Mouse (Mus musculus) thymus, adult 18-20 months (tissue): ENCODE data around the gene Ephb3.

Experiments used
- DNase-seq, 2 experiments: peaks; one replicate each; pipeline ENCODE4 v3.0.0; 2022; ENCODE audit warnings: mixed read lengths in 2 of 2

The Ephb3 gene

DNA sequence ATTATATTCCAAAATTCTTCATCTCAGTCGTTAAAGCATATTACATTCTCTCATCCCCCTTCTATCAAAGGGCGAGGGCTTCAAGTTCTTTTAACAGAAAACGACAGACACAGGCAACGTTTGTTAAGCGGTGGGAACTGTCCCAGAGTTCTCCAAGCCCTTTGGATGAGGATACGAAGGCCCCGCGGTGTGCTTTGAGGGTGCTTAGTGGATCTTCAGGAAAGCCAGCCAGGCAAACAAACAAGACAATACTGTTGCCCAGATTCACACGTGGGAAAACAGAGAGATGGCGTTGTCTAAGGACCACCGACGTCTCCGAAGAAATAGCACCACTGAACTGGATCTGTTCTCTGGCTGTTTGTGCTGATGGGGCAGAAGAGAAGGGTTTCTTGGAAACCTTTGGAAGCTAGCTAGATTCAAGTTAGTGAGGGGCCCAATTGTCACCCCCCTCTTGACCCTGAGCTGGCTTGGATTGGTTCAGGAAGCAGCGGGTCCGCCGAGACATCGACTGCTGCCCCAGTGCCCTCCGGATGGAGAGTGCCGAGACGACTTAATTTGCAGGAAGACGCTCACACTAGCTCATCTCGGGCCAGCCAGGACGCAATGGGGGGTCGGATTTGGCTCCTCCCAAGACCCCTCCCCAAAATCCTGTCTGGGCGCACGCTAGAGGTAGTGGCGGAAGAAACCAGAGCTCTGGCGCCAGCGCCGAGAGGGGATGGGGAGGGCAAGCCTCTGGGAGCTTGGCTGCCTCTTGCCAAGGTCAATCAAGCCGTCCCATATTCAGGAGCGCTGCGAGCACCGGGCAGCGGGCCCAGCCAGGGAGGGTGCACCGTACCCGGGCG is 43.5 kb downstream of the Ephb3 start:
- no peak for DNase-seq

DNA sequence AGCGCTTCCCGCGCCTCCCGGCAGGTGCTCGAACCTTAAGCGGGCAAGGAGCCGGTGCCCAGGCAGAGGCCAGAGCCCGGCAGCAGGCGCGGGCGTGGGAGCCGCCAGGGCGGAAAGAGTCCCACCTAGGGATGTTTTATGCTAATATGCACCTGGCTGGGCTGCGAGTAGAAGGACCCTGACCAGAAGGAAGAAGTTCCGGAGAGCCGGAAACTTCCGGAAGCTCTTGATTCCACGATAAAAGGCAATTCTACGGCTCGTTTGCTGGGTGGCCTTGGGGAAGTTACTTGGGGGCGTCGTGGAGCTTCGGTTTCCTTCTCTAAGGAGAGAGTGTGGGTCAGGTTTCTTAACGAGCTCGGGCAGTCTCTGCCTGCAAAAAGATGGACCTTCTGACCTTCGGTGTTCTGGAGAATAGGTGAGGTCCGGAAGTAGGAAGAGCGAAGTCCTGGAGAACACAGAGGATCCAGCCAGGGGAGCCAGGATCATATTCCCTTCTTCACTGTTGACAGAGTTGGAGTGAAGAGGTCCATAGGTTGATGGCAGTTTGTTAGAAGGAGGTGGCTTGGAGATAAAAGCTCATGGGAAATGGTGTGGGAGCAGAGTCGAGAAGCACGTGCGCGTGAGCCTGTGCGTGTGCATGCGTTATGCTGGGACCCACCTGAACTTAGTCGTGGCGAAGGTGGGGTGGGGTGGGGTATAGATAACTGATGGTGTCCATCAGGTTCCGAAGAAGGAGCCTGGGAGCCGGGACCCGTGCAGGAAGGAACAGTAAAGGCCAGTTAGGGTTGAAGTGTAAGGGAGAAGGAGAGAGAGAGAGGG is 44.4 kb downstream of the Ephb3 start:
- no peak for DNase-seq

DNA sequence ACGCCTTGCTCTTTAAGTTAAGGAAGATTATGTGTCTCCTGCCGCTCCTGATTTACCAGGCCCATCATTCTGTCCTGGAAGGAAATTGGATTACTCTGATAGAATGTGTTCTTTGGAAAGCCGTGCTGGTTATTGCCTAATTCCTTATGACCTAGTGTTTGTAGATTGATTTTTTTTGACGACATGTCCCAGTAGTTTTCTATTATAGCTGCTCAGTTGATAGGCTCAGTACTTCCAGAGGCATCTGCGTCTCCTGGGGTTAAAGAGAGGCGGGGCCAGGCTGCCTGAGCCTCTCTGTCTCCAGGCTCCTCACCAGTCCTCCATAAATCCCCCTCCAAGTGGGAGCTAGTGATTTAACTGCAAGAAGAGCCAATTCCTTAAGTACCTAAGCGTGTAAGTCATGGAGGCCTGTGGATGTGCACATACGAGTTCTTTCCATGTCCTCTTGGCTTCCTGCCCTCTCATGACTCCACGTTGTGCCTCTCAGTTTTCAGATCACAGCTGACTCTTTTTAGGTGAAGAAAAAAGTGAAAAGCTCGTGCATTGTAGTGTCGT is 47.9 kb downstream of the Ephb3 start:
- DNase-seq, result no peak

DNA sequence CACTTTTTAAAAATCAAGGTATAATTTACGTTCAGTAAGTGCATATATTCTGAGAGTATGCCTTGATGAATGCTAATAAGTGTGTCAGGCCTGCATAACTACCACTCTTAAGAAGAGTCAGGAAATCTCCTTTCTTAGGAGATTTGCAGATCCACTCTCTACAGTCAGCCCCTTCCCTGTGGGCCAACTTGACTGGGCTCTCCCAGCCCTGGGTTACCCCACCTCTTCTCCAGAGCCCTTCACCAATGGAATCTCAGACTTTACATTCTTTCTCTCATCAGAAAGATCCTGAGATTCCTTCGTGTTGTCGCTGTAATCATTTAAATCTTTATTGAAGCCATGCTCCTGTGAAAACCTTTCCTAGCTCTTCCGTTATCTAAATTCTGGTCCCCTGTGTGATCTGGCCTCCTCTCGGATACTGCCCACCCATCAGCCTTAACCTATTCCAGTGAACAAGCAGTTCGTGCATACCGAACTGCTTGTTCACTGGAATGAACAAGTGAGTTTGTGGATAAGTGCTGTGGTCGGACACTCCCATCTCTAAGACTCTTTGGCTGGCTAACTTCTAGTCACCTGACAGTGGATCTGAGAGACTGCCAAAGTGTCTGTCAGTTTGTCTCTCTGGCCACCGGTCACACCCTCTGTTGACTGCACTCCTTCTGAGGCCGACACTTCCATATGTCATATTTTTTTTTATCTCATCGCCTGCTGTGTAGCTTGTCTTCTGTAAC is 51.2 kb downstream of the Ephb3 start:
- DNase-seq, result no peak

DNA sequence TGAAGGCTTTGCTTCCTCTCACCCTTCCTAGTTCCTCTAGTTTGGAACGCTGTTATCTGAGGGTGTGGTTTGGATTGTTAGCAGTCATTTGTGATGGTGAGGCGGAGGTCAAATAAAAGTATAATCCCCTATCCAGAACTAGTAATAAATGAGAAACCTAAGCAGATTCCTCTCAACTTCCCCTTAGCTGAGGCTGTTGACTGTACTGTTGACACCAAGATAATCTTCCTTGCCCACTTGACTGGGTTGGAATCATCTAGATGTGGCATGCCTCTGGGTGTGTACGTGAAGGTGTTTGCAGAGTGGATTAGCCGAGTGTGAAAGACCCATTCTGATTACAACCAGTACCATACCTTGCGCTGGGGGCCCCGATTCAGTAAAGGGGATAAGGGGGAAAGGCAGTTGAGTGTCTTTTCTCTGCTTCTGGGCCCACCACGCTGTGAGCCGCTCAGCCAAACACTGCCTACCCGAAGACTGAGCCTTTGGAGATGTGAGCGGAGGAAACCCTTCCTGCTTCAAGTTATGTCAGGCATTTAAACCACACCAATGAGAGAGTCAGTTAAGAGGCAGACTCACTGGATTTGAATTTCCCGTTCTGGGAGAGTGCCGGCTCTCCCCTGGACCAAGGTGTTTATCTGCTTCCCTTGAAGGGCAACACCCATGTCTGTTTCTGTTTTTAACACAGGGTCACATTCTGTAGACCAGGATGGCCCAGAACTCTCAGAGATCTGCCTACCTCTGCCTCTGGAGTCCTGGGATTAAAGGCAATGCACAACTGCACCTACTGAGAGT is 52.2 kb downstream of the Ephb3 start:
- no peak for DNase-seq

DNA sequence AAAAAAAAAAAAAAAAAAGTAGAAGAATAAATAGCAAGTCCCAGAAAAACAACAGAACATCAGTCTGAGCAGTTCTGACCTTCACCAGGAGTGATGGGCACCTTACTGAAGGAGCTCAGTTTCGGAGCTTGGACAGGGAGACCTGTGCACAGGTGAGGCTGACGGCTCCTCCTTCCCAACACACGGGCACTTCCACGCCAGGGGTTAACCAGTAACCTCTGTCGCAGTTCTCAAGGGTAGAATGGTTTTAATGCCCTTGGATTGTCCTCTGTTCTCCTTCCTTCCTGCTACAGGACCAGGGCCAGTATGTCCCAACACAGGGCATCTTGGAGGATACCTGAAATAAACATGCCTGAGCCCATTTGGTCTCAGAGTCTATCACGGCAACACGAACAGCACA is 60.9 kb downstream of the Ephb3 start:
- no peak for DNase-seq

DNA sequence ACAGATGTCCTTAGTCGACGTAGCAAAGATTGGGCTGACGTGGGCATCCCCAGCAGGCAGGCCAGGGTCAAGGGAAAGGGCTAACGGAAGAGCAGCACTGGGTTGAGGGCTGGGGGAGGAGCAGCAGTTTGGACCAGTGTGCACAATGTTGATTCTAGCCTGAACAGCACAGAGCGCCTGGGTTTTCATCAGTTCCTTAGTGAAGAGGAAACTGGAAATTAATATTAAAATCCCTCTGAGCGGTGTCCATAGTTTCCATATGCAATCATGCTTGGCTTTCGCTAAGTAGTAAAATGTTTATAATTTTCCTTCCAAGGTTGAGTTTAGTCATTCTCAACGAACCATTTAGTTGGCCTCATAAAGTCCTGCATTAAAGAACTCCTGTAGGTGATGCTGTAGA is 65.2 kb downstream of the Ephb3 start:
- no peak for DNase-seq

DNA sequence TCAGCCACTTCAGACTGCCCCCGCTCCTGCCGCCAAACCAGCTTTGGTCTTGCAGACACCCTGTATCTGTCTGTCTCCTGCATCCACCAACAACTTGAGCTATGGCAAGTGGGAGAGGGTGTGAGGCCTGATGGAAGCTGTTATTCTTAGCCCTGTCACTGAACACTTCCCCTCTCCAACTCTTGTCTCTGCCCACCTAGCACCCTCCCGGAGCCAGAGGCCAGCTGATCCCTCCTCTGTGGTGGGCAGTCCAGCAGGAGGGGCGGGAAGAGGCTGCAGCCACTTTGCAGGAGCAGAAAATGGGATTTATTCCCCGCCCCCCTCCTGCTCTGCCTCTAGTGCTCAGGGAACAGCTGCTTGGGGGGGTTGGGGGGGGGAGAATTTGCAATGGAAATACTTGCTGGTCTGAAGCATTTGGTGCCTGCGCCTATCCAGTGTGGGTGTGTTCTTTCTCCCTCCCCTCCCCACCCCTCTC is 67.3 kb downstream of the Ephb3 start:
- no peak for DNase-seq

DNA sequence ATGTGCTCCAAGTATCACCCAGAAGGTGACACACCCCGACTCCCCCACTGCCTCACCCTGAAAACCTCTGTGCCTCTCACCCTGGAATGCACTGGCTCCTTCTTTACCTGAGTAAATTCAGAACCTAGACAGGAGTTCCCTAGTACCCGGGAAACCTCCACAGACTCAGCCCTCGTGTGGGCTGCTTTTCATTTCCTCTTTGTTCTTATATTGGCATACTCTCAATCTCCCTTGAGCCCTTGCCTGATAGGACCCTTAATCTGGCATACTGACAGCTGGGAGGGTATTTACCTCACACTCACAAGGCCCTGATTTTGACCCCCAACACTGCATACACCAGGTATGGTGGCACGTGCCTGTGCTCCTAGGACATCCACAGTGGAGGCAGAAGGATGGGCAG is 68.2 kb downstream of the Ephb3 start:
- DNase-seq, result no peak
